Mouse (Mus musculus) forebrain, embryonic 10.5 days (tissue): ENCODE results near the gene Slc10a1. TPM values are rescaled to one million over a fixed set of nuclear protein-coding genes. Genes with fewer than 3 reads are reported as not detected.

ENCODE experiments used
- DNase-seq: peaks from one replicate; pipeline ENCODE4 v3.0.0-alpha.2; 2017; ENCODE audit warnings: low spot score; ENCODE audit errors: extremely low spot score
- H3K27ac ChIP-seq: fragments of 300-500 bp; sonication (generic); 2 replicates; pipeline ENCODE4 v1.5.1; 2016; ENCODE audit warnings: mild to moderate bottlenecking
- H3K27me3 ChIP-seq: fragments of 300-500 bp; sonication (generic); 2 replicates; pipeline ENCODE4 v1.6.1; 2016; ENCODE audit warnings: mild to moderate bottlenecking; ENCODE audit not compliant: poor library complexity, severe bottlenecking
- H3K36me3 ChIP-seq: fragments of 300-500 bp; sonication (generic); replicated peaks from 2 replicates; pipeline ENCODE4 v1.6.1; 2016; ENCODE audit warnings: mild to moderate bottlenecking, moderate library complexity
- H3K4me1 ChIP-seq: fragments of 300-500 bp; sonication (generic); 2 replicates; pipeline ENCODE4 v1.6.1; 2016
- H3K4me3 ChIP-seq: fragments of 300-500 bp; sonication (generic); 2 replicates; pipeline ENCODE4 v1.5.1; 2016; ENCODE audit warnings: mild to moderate bottlenecking, moderate library complexity
- H3K9me3 ChIP-seq: fragments of 300-500 bp; sonication (generic); 2 replicates; pipeline ENCODE4 v1.6.1; 2016; ENCODE audit warnings: mild to moderate bottlenecking, moderate library complexity
- WGBS: fragments of 180-500 bp; shearing (Covaris S2); methylation state at CpG from one replicate; pipeline ENCODE4 v1.1.7; 2016; 5-methylcytosine and 5-hydroxymethylcytosine counted together
- polyA plus RNA-seq: library from polyadenylated mRNA; unstranded; fragments of >200 nt; fragmentation: Nextera tagmentation; extraction: Ambion mirVana; gene quantifications from 2 replicates; pipeline ENCODE4 v1.2.1, GENCODE M21; 2016

Slc10a1 gene
- 0.60 and 0.79 TPM in 2 replicates for polyA plus RNA-seq

GRCm38 (mm10) chr12:80968605-80969004 is at the start of gene Slc10a1:
TSS of gene Slc10a1 (minus strand) at chr12:80968705.
- no peak for DNase-seq
- Histone ChIP-seq H3K36me3 (no peaks in the 10 kb centered on the region), H3K4me1 (peaks cover 17% of the 10 kb centered on the region), H3K9me3 (no peaks in the 10 kb centered on the region), H3K27me3 (no peaks in the 10 kb centered on the region), H3K27ac (no peak within 1 kb of the TSS), H3K4me3 (no peak within 1 kb of the TSS)
- 93% methylated on average over 5 of the region's 5 CpGs for WGBS

- Histone ChIP-seq H3K27ac (no peak overlapping the region), H3K27me3 (no peaks in the 10 kb centered on the region), H3K4me3 (no peak overlapping the region), H3K9me3 (no peaks in the 10 kb centered on the region), H3K36me3 (no peaks in the 10 kb centered on the region), H3K4me1 (peaks cover 9% of the 10 kb centered on the region; the same call in 1 of the 2 replicates)
- WGBS = 94% methylated on average over 12 of the region's 12 CpGs
- no peak for DNase-seq
Measured at GRCm38 (mm10) chr12:81017624-81018023, 49.1 kb upstream of the Slc10a1 start.

- 83% methylated on average over 11 of the region's 11 CpGs for WGBS
- Histone ChIP-seq H3K27ac (no peak overlapping the region), H3K36me3 (no peaks in the 10 kb centered on the region), H3K27me3 (peaks cover 22% of the 10 kb centered on the region), H3K4me3 (no peak overlapping the region), H3K9me3 (no peaks in the 10 kb centered on the region), H3K4me1 (peaks cover 31% of the 10 kb centered on the region)
- no peak for DNase-seq
Measured at GRCm38 (mm10) chr12:81013496-81013895, 45.0 kb upstream of the Slc10a1 start.

- Histone ChIP-seq H3K4me1 (peaks cover 28% of the 10 kb centered on the region), H3K27ac (no peak overlapping the region), H3K4me3 (no peak overlapping the region), H3K9me3 (no peaks in the 10 kb centered on the region), H3K36me3 (no peaks in the 10 kb centered on the region), H3K27me3 (peaks cover 22% of the 10 kb centered on the region)
- DNase-seq = no peak
- 90% methylated on average over 2 of the region's 2 CpGs for WGBS
Measured at GRCm38 (mm10) chr12:81011994-81012393, 43.5 kb upstream of the Slc10a1 start.

GRCm38 (mm10) chr12:81009813-81010212 is 41.3 kb upstream of the Slc10a1 start:
- peak overlapping the region; percentile 82 for H3K27ac ChIP-seq
- peaks cover 32% of the 10 kb centered on the region for H3K4me1 ChIP-seq
- no peaks in the 10 kb centered on the region for H3K36me3 ChIP-seq
- H3K9me3 ChIP-seq = no peaks in the 10 kb centered on the region
- 0% methylated on average over 3 of the region's 3 CpGs for WGBS
- H3K27me3 ChIP-seq = peaks cover 36% of the 10 kb centered on the region
- H3K4me3 ChIP-seq = peak overlapping the region; percentile 35
- DNase-seq = peak; percentile 43

- peak overlapping the region; percentile 67 for H3K27ac ChIP-seq
- WGBS = 10% methylated on average over 13 of the region's 13 CpGs
- peak; percentile 59 for DNase-seq
Measured at GRCm38 (mm10) chr12:81002841-81003635, 34.5 kb upstream of the Slc10a1 start.

GRCm38 (mm10) chr12:81000924-81001323 is 32.4 kb upstream of the Slc10a1 start:
- Histone ChIP-seq H3K36me3 (no peaks in the 10 kb centered on the region), H3K27me3 (peaks cover 62% of the 10 kb centered on the region), H3K9me3 (peaks cover 1% of the 10 kb centered on the region; the same call in 1 of the 2 replicates), H3K27ac (no peak overlapping the region), H3K4me3 (no peak overlapping the region), H3K4me1 (peaks cover 58% of the 10 kb centered on the region)
- WGBS = 79% methylated on average over 4 of the region's 4 CpGs
- DNase-seq = no peak

More at GRCm38 (mm10) chr12:81002841-81003635, 34.5 kb upstream of the Slc10a1 start:
- Histone ChIP-seq H3K4me3 (peak overlapping the region; percentile 24; the same call in 1 of the 2 replicates), H3K4me1 (peaks cover 57% of the 10 kb centered on the region), H3K36me3 (no peaks in the 10 kb centered on the region), H3K9me3 (no peaks in the 10 kb centered on the region), H3K27me3 (peaks cover 49% of the 10 kb centered on the region)

GRCm38 (mm10) chr12:80998528-80999221 is 30.2 kb upstream of the Slc10a1 start:
- Histone ChIP-seq H3K36me3 (no peaks in the 10 kb centered on the region), H3K4me1 (peaks cover 53% of the 10 kb centered on the region), H3K4me3 (peak overlapping the region; percentile 40), H3K27ac (peak overlapping the region; percentile 82), H3K9me3 (peaks cover 4% of the 10 kb centered on the region; the same call in 1 of the 2 replicates), H3K27me3 (peaks cover 50% of the 10 kb centered on the region)
- WGBS = 3% methylated on average over 33 of the region's 33 CpGs
- peak; percentile 61 for DNase-seq

- 78% methylated on average over 4 of the region's 4 CpGs for WGBS
- Histone ChIP-seq H3K27ac (no peak overlapping the region), H3K4me1 (peaks cover 43% of the 10 kb centered on the region), H3K36me3 (no peaks in the 10 kb centered on the region), H3K9me3 (peaks cover 4% of the 10 kb centered on the region; the same call in 1 of the 2 replicates), H3K27me3 (peaks cover 56% of the 10 kb centered on the region), H3K4me3 (no peak overlapping the region)
- no peak for DNase-seq
Measured at GRCm38 (mm10) chr12:80997652-80998051, 29.1 kb upstream of the Slc10a1 start.

- no peak for DNase-seq
- no peak overlapping the region for H3K27ac ChIP-seq
- no peaks in the 10 kb centered on the region for H3K36me3 ChIP-seq
- H3K4me1 ChIP-seq = peaks cover 45% of the 10 kb centered on the region
- H3K27me3 ChIP-seq = peaks cover 66% of the 10 kb centered on the region
- WGBS = 93% methylated on average over 4 of the region's 4 CpGs
- H3K4me3 ChIP-seq = no peak overlapping the region
- peaks cover 4% of the 10 kb centered on the region; the same call in 1 of the 2 replicates for H3K9me3 ChIP-seq
Measured at GRCm38 (mm10) chr12:80995326-80995725, 26.8 kb upstream of the Slc10a1 start.

- Histone ChIP-seq H3K4me1 (peaks cover 33% of the 10 kb centered on the region), H3K27ac (no peak overlapping the region), H3K27me3 (peaks cover 50% of the 10 kb centered on the region), H3K36me3 (no peaks in the 10 kb centered on the region), H3K9me3 (peaks cover 4% of the 10 kb centered on the region; the same call in 1 of the 2 replicates), H3K4me3 (no peak overlapping the region)
- WGBS = 89% methylated on average over 1 of the region's 1 CpGs
- DNase-seq = no peak
Measured at GRCm38 (mm10) chr12:80993773-80994172, 25.3 kb upstream of the Slc10a1 start.

GRCm38 (mm10) chr12:80992540-80993122 is 24.1 kb upstream of the Slc10a1 start:
- H3K27me3 ChIP-seq = peaks cover 39% of the 10 kb centered on the region
- no peak for DNase-seq
- H3K4me3 ChIP-seq = no peak overlapping the region
- H3K4me1 ChIP-seq = peaks cover 22% of the 10 kb centered on the region
- no peaks in the 10 kb centered on the region for H3K36me3 ChIP-seq
- WGBS = 83% methylated on average over 8 of the region's 8 CpGs
- no peak overlapping the region for H3K27ac ChIP-seq
- peaks cover 4% of the 10 kb centered on the region; the same call in 1 of the 2 replicates for H3K9me3 ChIP-seq
